Mouse (Mus musculus): ENCODE results near the gene Vmn2r66. TPM values are rescaled to one million over a fixed set of nuclear protein-coding genes. Genes with fewer than 3 reads are reported as not detected.

Vmn2r66 gene
- not detected in 2 replicates for polyA plus RNA-seq (2016; fragmentation: Nextera tagmentation; extraction: Ambion mirVana)

- no peak for ATAC-seq (ENCODE audit: low FRiP score)
- 86% methylated on average over 1 of the region's 1 CpGs for WGBS
- Histone ChIP-seq H3K4me3 (replicated peaks) (no peak within 1 kb of the TSS), H3K36me3 (replicated peaks) (no peaks in the 10 kb centered on the region), H3K4me1 (no peaks in the 10 kb centered on the region), H3K27ac (no peak within 1 kb of the TSS), H3K27me3 (no peaks in the 10 kb centered on the region), H3K9me3 (no peaks in the 10 kb centered on the region), H3K4me2 (no peak within 1 kb of the TSS), H3K9ac (no peak within 1 kb of the TSS)
These were observed at the start of gene Vmn2r66 for GRCm38 (mm10) chr7:85012168-85012567. Gene Vmn2r66 (minus strand): TSS chr7:85012268.

GRCm38 (mm10) chr7:84996694-84997093, 15.4 kb downstream of the Vmn2r66 start:
- Histone ChIP-seq H3K27me3 (no peaks in the 10 kb centered on the region), H3K4me1 (no peaks in the 10 kb centered on the region), H3K4me3 (replicated peaks) (no peak overlapping the region), H3K9ac (no peak overlapping the region), H3K27ac (no peak overlapping the region), H3K36me3 (replicated peaks) (no peaks in the 10 kb centered on the region), H3K4me2 (no peak overlapping the region), H3K9me3 (0 out of 2 replicates have a peak, but pooled peaks cover 3% of the 10 kb centered on the region)
- WGBS = 74% methylated on average over 2 of the region's 2 CpGs
- ATAC-seq (ENCODE audit: low FRiP score) = no peak

GRCm38 (mm10) chr7:84964015-84964414, 48.1 kb downstream of the Vmn2r66 start, which contains the start of gene Vmn2r65:
Gene Vmn2r65 (minus strand): TSS chr7:84964115.
- 35% methylated on average over 1 of the region's 1 CpGs for WGBS
- H3K9me3 ChIP-seq = 0 out of 2 replicates have a peak, but pooled peaks cover 5% of the 10 kb centered on the region
- H3K4me2 ChIP-seq = no peak within 1 kb of the TSS
- no peaks in the 10 kb centered on the region for H3K4me1 ChIP-seq
- H3K36me3 ChIP-seq (replicated peaks) = no peaks in the 10 kb centered on the region
- H3K27ac ChIP-seq = no peak within 1 kb of the TSS
- no peak within 1 kb of the TSS for H3K4me3 ChIP-seq (replicated peaks)
- no peak for ATAC-seq (ENCODE audit: low FRiP score)
- H3K9ac ChIP-seq = no peak within 1 kb of the TSS
- H3K27me3 ChIP-seq = no peaks in the 10 kb centered on the region

Other genes with a start within 250 kb of the Vmn2r66 start
- not detected in 2 replicates for gene Olfr291, start 158.7 kb downstream of the Vmn2r66 start, polyA plus RNA-seq (2016; fragmentation: Nextera tagmentation; extraction: Ambion mirVana)
- gene Vmn2r65, start 48.2 kb downstream of the Vmn2r66 start, polyA plus RNA-seq (2016; fragmentation: Nextera tagmentation; extraction: Ambion mirVana) = not detected in 2 replicates
- not detected in 2 replicates for gene Vmn2r67, start 143.7 kb upstream of the Vmn2r66 start, polyA plus RNA-seq (2016; fragmentation: Nextera tagmentation; extraction: Ambion mirVana)
- not detected in 2 replicates for gene Vmn2r68, start 225.5 kb upstream of the Vmn2r66 start, polyA plus RNA-seq (2016; fragmentation: Nextera tagmentation; extraction: Ambion mirVana)

Data from forebrain, embryonic 12.5 days (tissue).